Mouse (Mus musculus) c-Kit-negative CD71-positive TER-119-positive erythroid progenitor cells, embryonic 14.5 days (primary cell): ENCODE measurements at regions not wholly inside any gene's neighbourhood (a gene's known extent, or its start where the extent isn't known, plus 50 kb on each side); places are given as distances from the start of the nearest gene placed in this dataset.

Experiments used
- DNase-seq: peaks from one replicate; pipeline ENCODE4 v3.0.0-alpha.2; 2013; ENCODE audit warnings: low read depth, low spot score

- DNase-seq = no peak
These were observed 597.3 kb upstream of the Fam92a start for GRCm38 (mm10) chr4:12769092-12769491.

GRCm38 (mm10) chr4:12766763-12767162, 594.9 kb upstream of the Fam92a start:
- no peak for DNase-seq

- no peak for DNase-seq
These were observed 579.0 kb upstream of the Fam92a start for GRCm38 (mm10) chr4:12750817-12751216.

- no peak for DNase-seq
These were observed 578.1 kb upstream of the Fam92a start for GRCm38 (mm10) chr4:12749874-12750273.

- DNase-seq = no peak
These were observed 572.0 kb upstream of the Fam92a start for GRCm38 (mm10) chr4:12743714-12744327.

GRCm38 (mm10) chr4:12736411-12736810, 564.6 kb upstream of the Fam92a start:
- DNase-seq = no peak

GRCm38 (mm10) chr4:12700189-12700588, 528.4 kb upstream of the Fam92a start:
- DNase-seq = no peak

GRCm38 (mm10) chr4:12677814-12678213, 506.0 kb upstream of the Fam92a start:
- DNase-seq = no peak

- DNase-seq = no peak
These were observed 499.6 kb upstream of the Fam92a start for GRCm38 (mm10) chr4:12671399-12671798.

GRCm38 (mm10) chr4:12663176-12663575, 491.4 kb upstream of the Fam92a start:
- no peak for DNase-seq

- DNase-seq = no peak
These were observed 490.9 kb upstream of the Fam92a start for GRCm38 (mm10) chr4:12662683-12663082.

GRCm38 (mm10) chr4:12659084-12659483, 487.3 kb upstream of the Fam92a start:
- no peak for DNase-seq

GRCm38 (mm10) chr4:12658594-12658993, 486.8 kb upstream of the Fam92a start:
- no peak for DNase-seq

GRCm38 (mm10) chr4:12657820-12658219, 486.0 kb upstream of the Fam92a start:
- no peak for DNase-seq

- DNase-seq = no peak
These were observed 485.2 kb upstream of the Fam92a start for GRCm38 (mm10) chr4:12656924-12657603.

GRCm38 (mm10) chr4:12655457-12656228, 483.8 kb upstream of the Fam92a start:
- no peak for DNase-seq

GRCm38 (mm10) chr4:12654568-12655456, 483.0 kb upstream of the Fam92a start:
- no peak for DNase-seq

GRCm38 (mm10) chr4:12647732-12648131, 475.9 kb upstream of the Fam92a start:
- DNase-seq = no peak

- DNase-seq = no peak
These were observed 470.7 kb upstream of the Fam92a start for GRCm38 (mm10) chr4:12642525-12642928.

- no peak for DNase-seq
These were observed 457.6 kb upstream of the Fam92a start for GRCm38 (mm10) chr4:12629375-12629821.

- no peak for DNase-seq
These were observed 457.0 kb upstream of the Fam92a start for GRCm38 (mm10) chr4:12628702-12629374.
